ENCODE assay signal across 9 mouse cellular contexts in genomic region chr17:5057286-5057685, GRCm38 (mm10).
DNase-seq lines count a peak whose midpoint lies in the region; ATAC-seq lines count a peak whose summit lies in the region.
"Had no signal": no experiment of that assay in that cellular context is flagged by ENCODE, and none has a peak within 500 bp of the region (broad histone marks: within the 10 kb centered on the region; RNA-seq: fewer than 3 reads in every experiment).

No protein-coding gene starts in this region.

- no peak overlapping the region for H3K4me2 ChIP-seq in hindbrain, embryonic 14.5 days (replicated peaks)
- no peak overlapping the region for H3K4me2 ChIP-seq in midbrain, embryonic 15.5 days
- H3K4me2 ChIP-seq in midbrain, embryonic 14.5 days (ENCODE audit: low read length) = no peak overlapping the region
- H3K4me2 ChIP-seq in limb, embryonic 11.5 days (ENCODE audit: low read depth, severe bottlenecking) = peak overlapping the region; percentile 2; the same call in 1 of the 2 replicates

- H3K4me1 ChIP-seq in hindbrain, embryonic 10.5 days (replicated peaks) = peaks cover 71% of the 10 kb centered on the region
- peaks cover 62% of the 10 kb centered on the region for H3K4me1 ChIP-seq in hindbrain, embryonic 14.5 days (replicated peaks; ENCODE audit: control insufficient read depth, insufficient read depth, low read length)
- peaks cover 60% of the 10 kb centered on the region for H3K4me1 ChIP-seq in midbrain, embryonic 15.5 days
- peaks cover 46% of the 10 kb centered on the region for H3K4me1 ChIP-seq in midbrain, embryonic 14.5 days (ENCODE audit: control insufficient read depth, insufficient read depth, low read length)
- peaks cover 41% of the 10 kb centered on the region for H3K4me1 ChIP-seq in limb, embryonic 11.5 days (ENCODE audit: control insufficient read depth, insufficient read depth, low read length)

- WGBS in hindbrain, embryonic 10.5 days = 20% methylated on average over 4 of the region's 4 CpGs
- WGBS in hindbrain, embryonic 14.5 days = 24% methylated on average over 4 of the region's 4 CpGs
- WGBS in midbrain, embryonic 15.5 days = 16% methylated on average over 4 of the region's 4 CpGs
- 23% methylated on average over 4 of the region's 4 CpGs for WGBS in midbrain, embryonic 14.5 days
- WGBS in limb, embryonic 11.5 days = 18% methylated on average over 4 of the region's 4 CpGs

- H3K36me3 ChIP-seq in hindbrain, embryonic 10.5 days = peaks cover 19% of the 10 kb centered on the region
- no peaks in the 10 kb centered on the region for H3K36me3 ChIP-seq in hindbrain, embryonic 14.5 days (replicated peaks; ENCODE audit: control insufficient read depth, insufficient read depth)
- no peaks in the 10 kb centered on the region for H3K36me3 ChIP-seq in midbrain, embryonic 15.5 days (replicated peaks)
- no peaks in the 10 kb centered on the region for H3K36me3 ChIP-seq in midbrain, embryonic 14.5 days (ENCODE audit: control insufficient read depth, insufficient read depth, low read length)
- H3K36me3 ChIP-seq in limb, embryonic 11.5 days (ENCODE audit: control insufficient read depth, insufficient read depth, low read length) = no peaks in the 10 kb centered on the region

- no peaks in the 10 kb centered on the region for H3K27me3 ChIP-seq in hindbrain, embryonic 10.5 days (ENCODE audit: insufficient read depth, poor library complexity, severe bottlenecking)
- no peaks in the 10 kb centered on the region for H3K27me3 ChIP-seq in hindbrain, embryonic 14.5 days (ENCODE audit: control insufficient read depth, insufficient read depth, low read length)
- H3K27me3 ChIP-seq in midbrain, embryonic 15.5 days (replicated peaks) = no peaks in the 10 kb centered on the region
- H3K27me3 ChIP-seq in midbrain, embryonic 14.5 days (ENCODE audit: control insufficient read depth, insufficient read depth, low read length) = no peaks in the 10 kb centered on the region
- no peaks in the 10 kb centered on the region for H3K27me3 ChIP-seq in limb, embryonic 11.5 days (ENCODE audit: control insufficient read depth, insufficient read depth, low read length)

- H3K4me3 ChIP-seq in hindbrain, embryonic 10.5 days = no peak overlapping the region
- no peak overlapping the region for H3K4me3 ChIP-seq in hindbrain, embryonic 14.5 days (replicated peaks; ENCODE audit: low read length)
- no peak overlapping the region for H3K4me3 ChIP-seq in midbrain, embryonic 15.5 days
- H3K4me3 ChIP-seq in midbrain, embryonic 14.5 days (replicated peaks; ENCODE audit: low read depth, low read length) = no peak overlapping the region
- no peak overlapping the region for H3K4me3 ChIP-seq in limb, embryonic 11.5 days (ENCODE audit: low read depth, low read length)

- H3K27ac ChIP-seq in hindbrain, embryonic 10.5 days = peak overlapping the region; percentile 69
- H3K27ac ChIP-seq in hindbrain, embryonic 14.5 days = no peak overlapping the region
- H3K27ac ChIP-seq in midbrain, embryonic 15.5 days = no peak overlapping the region
- H3K27ac ChIP-seq in midbrain, embryonic 14.5 days (replicated peaks; ENCODE audit: low read depth, low read length) = no peak overlapping the region
- H3K27ac ChIP-seq in limb, embryonic 11.5 days (replicated peaks; ENCODE audit: low read depth, low read length) = no peak overlapping the region

- no peaks in the 10 kb centered on the region for H3K9me3 ChIP-seq in hindbrain, embryonic 10.5 days
- H3K9me3 ChIP-seq in hindbrain, embryonic 14.5 days (ENCODE audit: control insufficient read depth, low read length) = no peaks in the 10 kb centered on the region
- no peaks in the 10 kb centered on the region for H3K9me3 ChIP-seq in midbrain, embryonic 15.5 days
- no peaks in the 10 kb centered on the region for H3K9me3 ChIP-seq in midbrain, embryonic 14.5 days (ENCODE audit: control insufficient read depth, low read length)
- no peaks in the 10 kb centered on the region for H3K9me3 ChIP-seq in limb, embryonic 11.5 days (ENCODE audit: control insufficient read depth, low read length)

- no peak for DNase-seq in hindbrain, embryonic 10.5 days (ENCODE audit: low spot score)
- DNase-seq in hindbrain, embryonic 14.5 days (ENCODE audit: low spot score) = no peak
- no peak for DNase-seq in midbrain, embryonic 14.5 days
- no peak for DNase-seq in limb, embryonic 11.5 days (ENCODE audit: low spot score)
- DNase-seq in adipocyte (ENCODE audit: low spot score) = no peak
- no peak for DNase-seq in adrenal gland, adult (ENCODE audit: inconsistent age in 2 of 2, low spot score in 1 of 2)
- DNase-seq: cerebellum, adult 8-10 months; lung, postnatal 4 days had no signal

- no peak for ATAC-seq in hindbrain, embryonic 14.5 days (ENCODE audit: low FRiP score)
- ATAC-seq in midbrain, embryonic 15.5 days (replicated peaks) = peak; percentile 38; the same call in 1 of the 2 replicates
- no peak for ATAC-seq in midbrain, embryonic 14.5 days (ENCODE audit: low FRiP score, low TSS enrichment)
- no peak for ATAC-seq in limb, embryonic 11.5 days (ENCODE audit: insufficient number of reproducible peaks, low FRiP score, low TSS enrichment, low read depth)

- no peak overlapping the region for H3K9ac ChIP-seq in hindbrain, embryonic 14.5 days
- H3K9ac ChIP-seq in midbrain, embryonic 15.5 days = no peak overlapping the region
- no peak overlapping the region for H3K9ac ChIP-seq in midbrain, embryonic 14.5 days (replicated peaks; ENCODE audit: low read length)
- no peak overlapping the region for H3K9ac ChIP-seq in limb, embryonic 11.5 days (ENCODE audit: low read length)
